Mouse (Mus musculus): ENCODE results near the gene Gcnt1. TPM values are rescaled to one million over a fixed set of nuclear protein-coding genes. Genes with fewer than 3 reads are reported as not detected.

Gene Gcnt1
- polyA plus RNA-seq, 1 experiment from 2014 or later, result 1.1 TPM

GRCm38 (mm10) chr19:17364741-17365140, 7.9 kb downstream of the Gcnt1 start:
- Histone ChIP-seq H3K9me3 (ENCODE audit: control insufficient read depth) (no peaks in the 10 kb centered on the region), H3K36me3 (ENCODE audit: control insufficient read depth, insufficient read depth) (no peaks in the 10 kb centered on the region), H3K9ac (ENCODE audit: low read depth, low read length) (no peak overlapping the region), H3K4me1 (replicated peaks; ENCODE audit: control insufficient read depth, insufficient read depth, low read length) (no peaks in the 10 kb centered on the region), H3K4me2 (replicated peaks; ENCODE audit: low read depth) (no peak overlapping the region), H3K27me3 (replicated peaks; ENCODE audit: control insufficient read depth, insufficient read depth, low read length) (no peaks in the 10 kb centered on the region), H3K4me3 (ENCODE audit: low read depth, low read length) (no peak overlapping the region), H3K27ac (ENCODE audit: low read depth, low read length) (no peak overlapping the region)
- ATAC-seq, result no peak
- WGBS, result 39% methylated on average over 3 of the region's 3 CpGs
- TF ChIP-seq CTCF (IDR thresholded peaks at IDR 0.05; ENCODE audit: low read depth), result peak; percentile 87

DNA sequence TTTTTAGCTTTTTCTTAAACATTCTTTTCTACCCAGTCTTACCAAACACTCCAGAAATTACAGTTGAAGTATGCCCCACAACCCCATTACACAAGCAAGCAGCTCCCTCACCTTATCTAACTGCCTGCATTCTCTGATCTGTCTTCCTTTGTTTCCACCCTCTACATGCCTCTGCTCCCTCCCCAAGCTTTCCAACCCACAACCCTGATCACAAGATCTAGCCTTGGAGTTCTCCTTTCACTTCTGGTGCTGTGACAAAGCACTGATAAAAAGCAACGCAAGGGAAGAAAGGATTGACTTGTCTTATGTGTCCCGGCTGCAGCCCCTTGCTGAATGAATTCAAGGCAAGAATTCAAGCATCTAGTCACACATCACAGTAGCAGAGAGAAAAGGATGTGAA, 11.5 kb downstream of the Gcnt1 start:
- Histone ChIP-seq H3K36me3 (ENCODE audit: control insufficient read depth, insufficient read depth) (no peaks in the 10 kb centered on the region), H3K4me2 (replicated peaks; ENCODE audit: low read depth) (no peak overlapping the region), H3K27me3 (replicated peaks; ENCODE audit: control insufficient read depth, insufficient read depth, low read length) (0 out of 2 replicates have a peak, but pooled peaks cover 7% of the 10 kb centered on the region), H3K4me3 (ENCODE audit: low read depth, low read length) (no peak overlapping the region), H3K9ac (ENCODE audit: low read depth, low read length) (no peak overlapping the region), H3K9me3 (ENCODE audit: control insufficient read depth) (no peaks in the 10 kb centered on the region), H3K27ac (ENCODE audit: low read depth, low read length) (no peak overlapping the region), H3K4me1 (replicated peaks; ENCODE audit: control insufficient read depth, insufficient read depth, low read length) (no peaks in the 10 kb centered on the region)
- no peak for TF ChIP-seq CTCF (IDR thresholded peaks at IDR 0.05; ENCODE audit: low read depth)
- 67% methylated on average over 2 of the region's 2 CpGs for WGBS
- ATAC-seq, result no peak

GRCm38 (mm10) chr19:17359315-17359890, 13.2 kb downstream of the Gcnt1 start:
- no peak overlapping the region for H3K27ac ChIP-seq (ENCODE audit: low read depth, low read length)
- H3K9me3 ChIP-seq (ENCODE audit: control insufficient read depth), result no peaks in the 10 kb centered on the region

GRCm38 (mm10) chr19:17357391-17357790, 15.3 kb downstream of the Gcnt1 start:
- H3K27ac ChIP-seq (ENCODE audit: low read depth, low read length), result no peak overlapping the region
- ATAC-seq, result no peak
- no peaks in the 10 kb centered on the region for H3K36me3 ChIP-seq (ENCODE audit: control insufficient read depth, insufficient read depth)
- H3K4me1 ChIP-seq (replicated peaks; ENCODE audit: control insufficient read depth, insufficient read depth, low read length), result no peaks in the 10 kb centered on the region
- H3K9ac ChIP-seq (ENCODE audit: low read depth, low read length), result no peak overlapping the region
- no peak overlapping the region for H3K4me2 ChIP-seq (replicated peaks; ENCODE audit: low read depth)
- 52% methylated on average over 3 of the region's 3 CpGs for WGBS
- 0 out of 2 replicates have a peak, but pooled peaks cover 8% of the 10 kb centered on the region for H3K27me3 ChIP-seq (replicated peaks; ENCODE audit: control insufficient read depth, insufficient read depth, low read length)
- no peaks in the 10 kb centered on the region for H3K9me3 ChIP-seq (ENCODE audit: control insufficient read depth)
- no peak overlapping the region for H3K4me3 ChIP-seq (ENCODE audit: low read depth, low read length)
- no peak for TF ChIP-seq CTCF (IDR thresholded peaks at IDR 0.05; ENCODE audit: low read depth)

More at GRCm38 (mm10) chr19:17359315-17359890, 13.2 kb downstream of the Gcnt1 start:
- Histone ChIP-seq H3K4me2 (replicated peaks; ENCODE audit: low read depth) (no peak overlapping the region), H3K4me3 (ENCODE audit: low read depth, low read length) (no peak overlapping the region), H3K9ac (ENCODE audit: low read depth, low read length) (no peak overlapping the region), H3K36me3 (ENCODE audit: control insufficient read depth, insufficient read depth) (no peaks in the 10 kb centered on the region), H3K4me1 (replicated peaks; ENCODE audit: control insufficient read depth, insufficient read depth, low read length) (no peaks in the 10 kb centered on the region), H3K27me3 (replicated peaks; ENCODE audit: control insufficient read depth, insufficient read depth, low read length) (0 out of 2 replicates have a peak, but pooled peaks cover 8% of the 10 kb centered on the region)
- TF ChIP-seq CTCF (IDR thresholded peaks at IDR 0.05; ENCODE audit: low read depth), result no peak
- ATAC-seq, result no peak
- WGBS, result 83% methylated on average over 14 of the region's 14 CpGs

GRCm38 (mm10) chr19:17356932-17357331, 15.7 kb downstream of the Gcnt1 start:
- Histone ChIP-seq H3K4me1 (replicated peaks; ENCODE audit: control insufficient read depth, insufficient read depth, low read length) (no peaks in the 10 kb centered on the region), H3K4me3 (ENCODE audit: low read depth, low read length) (no peak overlapping the region), H3K9me3 (ENCODE audit: control insufficient read depth) (no peaks in the 10 kb centered on the region), H3K36me3 (ENCODE audit: control insufficient read depth, insufficient read depth) (no peaks in the 10 kb centered on the region), H3K27me3 (replicated peaks; ENCODE audit: control insufficient read depth, insufficient read depth, low read length) (0 out of 2 replicates have a peak, but pooled peaks cover 8% of the 10 kb centered on the region), H3K9ac (ENCODE audit: low read depth, low read length) (no peak overlapping the region), H3K27ac (ENCODE audit: low read depth, low read length) (no peak overlapping the region), H3K4me2 (replicated peaks; ENCODE audit: low read depth) (no peak overlapping the region)
- 61% methylated on average over 6 of the region's 6 CpGs for WGBS
- TF ChIP-seq CTCF (IDR thresholded peaks at IDR 0.05; ENCODE audit: low read depth), result no peak
- no peak for ATAC-seq

GRCm38 (mm10) chr19:17355950-17356867, 16.4 kb downstream of the Gcnt1 start:
- H3K4me3 ChIP-seq (ENCODE audit: low read depth, low read length), result peak overlapping the region; percentile 45
- H3K36me3 ChIP-seq (ENCODE audit: control insufficient read depth, insufficient read depth), result no peaks in the 10 kb centered on the region
- peak; percentile 51; the same call in 1 of the 2 replicates for ATAC-seq
- 2% methylated on average over 50 of the region's 50 CpGs for WGBS
- H3K9me3 ChIP-seq (ENCODE audit: control insufficient read depth), result no peaks in the 10 kb centered on the region
- H3K27me3 ChIP-seq (replicated peaks; ENCODE audit: control insufficient read depth, insufficient read depth, low read length), result 0 out of 2 replicates have a peak, but pooled peaks cover 8% of the 10 kb centered on the region
- peak; percentile 59 for TF ChIP-seq CTCF (IDR thresholded peaks at IDR 0.05; ENCODE audit: low read depth)
- H3K4me1 ChIP-seq (replicated peaks; ENCODE audit: control insufficient read depth, insufficient read depth, low read length), result no peaks in the 10 kb centered on the region
- H3K4me2 ChIP-seq (replicated peaks; ENCODE audit: low read depth), result peak overlapping the region; percentile 79
- peak overlapping the region; percentile 31; the same call in 1 of the 2 replicates for H3K9ac ChIP-seq (ENCODE audit: low read depth, low read length)
- H3K27ac ChIP-seq (ENCODE audit: low read depth, low read length), result no peak overlapping the region

All from intestine, postnatal 0 days (tissue).